Mouse (Mus musculus) urinary bladder, postnatal 10 days (tissue): ENCODE measurements around the gene Fbn1.

ENCODE experiments used
- DNase-seq: peaks from one replicate; pipeline ENCODE4 v3.0.0; 2022; ENCODE audit warnings: low spot score

Fbn1 gene

GRCm38 (mm10) chr2:125334163-125334562 lies 173.6 kb downstream of the Fbn1 start:
- DNase-seq = no peak

- no peak for DNase-seq
These were observed 176.2 kb downstream of the Fbn1 start for GRCm38 (mm10) chr2:125331581-125331980.

GRCm38 (mm10) chr2:125330506-125330905 lies 177.3 kb downstream of the Fbn1 start:
- no peak for DNase-seq

- DNase-seq = no peak
These were observed 182.5 kb downstream of the Fbn1 start for GRCm38 (mm10) chr2:125325125-125325855.

GRCm38 (mm10) chr2:125324455-125324854 lies 183.3 kb downstream of the Fbn1 start:
- DNase-seq = no peak

GRCm38 (mm10) chr2:125323347-125323746 lies 184.4 kb downstream of the Fbn1 start:
- DNase-seq = no peak

- DNase-seq = no peak
These were observed 185.2 kb downstream of the Fbn1 start for GRCm38 (mm10) chr2:125322581-125322980.

- DNase-seq = no peak
These were observed 186.7 kb downstream of the Fbn1 start for GRCm38 (mm10) chr2:125321071-125321470.

GRCm38 (mm10) chr2:125319651-125320050 lies 188.1 kb downstream of the Fbn1 start:
- no peak for DNase-seq

GRCm38 (mm10) chr2:125318371-125319061 lies 189.3 kb downstream of the Fbn1 start:
- no peak for DNase-seq

GRCm38 (mm10) chr2:125315203-125315602 lies 192.6 kb downstream of the Fbn1 start:
- no peak for DNase-seq

GRCm38 (mm10) chr2:125314169-125314925 lies 193.4 kb downstream of the Fbn1 start:
- no peak for DNase-seq

- DNase-seq = no peak
These were observed 198.1 kb downstream of the Fbn1 start for GRCm38 (mm10) chr2:125309710-125310109.

- DNase-seq = no peak
These were observed 202.1 kb downstream of the Fbn1 start for GRCm38 (mm10) chr2:125305671-125306070.

- DNase-seq = no peak
These were observed 203.0 kb downstream of the Fbn1 start for GRCm38 (mm10) chr2:125304746-125305145.

GRCm38 (mm10) chr2:125303764-125304384 lies 203.9 kb downstream of the Fbn1 start:
- no peak for DNase-seq

- DNase-seq = no peak
These were observed 205.2 kb downstream of the Fbn1 start for GRCm38 (mm10) chr2:125302625-125302924.

- DNase-seq = no peak
These were observed 205.7 kb downstream of the Fbn1 start for GRCm38 (mm10) chr2:125301877-125302624.

GRCm38 (mm10) chr2:125298841-125299240 lies 209.0 kb downstream of the Fbn1 start:
- no peak for DNase-seq

- DNase-seq = no peak
These were observed 212.3 kb downstream of the Fbn1 start for GRCm38 (mm10) chr2:125295526-125295925.

GRCm38 (mm10) chr2:125293969-125294491 lies 213.8 kb downstream of the Fbn1 start:
- DNase-seq = no peak

GRCm38 (mm10) chr2:125292616-125293015 lies 215.2 kb downstream of the Fbn1 start:
- DNase-seq = no peak
